Mouse (Mus musculus): ENCODE data around the gene Alpk1. TPM values are rescaled to one million over a fixed set of nuclear protein-coding genes. Genes with fewer than 3 reads are reported as not detected.

The Alpk1 gene
- polyA plus RNA-seq, 1 experiment from 2014 or later = 0.60 TPM

DNA sequence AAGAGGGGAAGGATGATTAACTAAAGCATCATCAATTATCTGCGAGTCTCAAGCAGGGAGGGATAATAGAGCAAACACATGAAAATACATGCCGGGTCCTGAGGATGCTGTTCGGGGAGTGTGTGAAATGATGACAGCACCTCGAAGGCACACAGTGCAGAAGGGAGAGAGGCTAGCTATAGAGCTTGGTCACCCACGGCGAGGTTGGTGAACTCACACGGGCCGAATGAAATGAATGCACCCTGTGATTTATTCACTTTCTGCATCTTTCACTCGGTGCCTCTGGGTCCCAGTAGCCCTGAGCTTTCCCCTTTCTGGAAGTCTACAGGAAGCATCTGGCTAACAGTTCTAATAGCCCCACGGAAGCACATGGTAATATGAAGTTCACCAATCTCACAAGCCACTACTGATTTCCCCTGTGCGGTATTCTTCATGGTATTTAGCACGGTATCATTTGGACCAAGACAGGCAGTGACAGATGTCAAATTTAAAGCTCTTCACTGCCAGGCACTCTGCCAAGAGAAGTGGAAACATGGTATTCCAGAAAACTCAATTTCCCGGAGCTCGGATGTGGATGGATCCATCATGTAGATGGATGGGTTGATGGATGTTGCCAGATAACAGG is 50.7 kb downstream of the Alpk1 start:
- Histone ChIP-seq H3K27me3 (ENCODE audit: control insufficient read depth, insufficient read depth, low read length) (no peaks in the 10 kb centered on the region), H3K4me1 (ENCODE audit: control insufficient read depth, insufficient read depth, low read length) (no peaks in the 10 kb centered on the region), H3K4me3 (ENCODE audit: low read depth, low read length) (no peak overlapping the region), H3K9ac (replicated peaks; ENCODE audit: low read length) (no peak overlapping the region), H3K9me3 (replicated peaks; ENCODE audit: control insufficient read depth, low read length) (no peaks in the 10 kb centered on the region), H3K27ac (replicated peaks; ENCODE audit: low read depth, low read length) (no peak overlapping the region), H3K4me2 (ENCODE audit: low read depth, low read length) (no peak overlapping the region), H3K36me3 (replicated peaks; ENCODE audit: control insufficient read depth, insufficient read depth, low read depth, low read length) (no peaks in the 10 kb centered on the region)
- WGBS = 74% methylated on average over 14 of the region's 14 CpGs
- ATAC-seq (replicated peaks; ENCODE audit: insufficient number of reproducible peaks, low FRiP score, low TSS enrichment, low read depth) (no peak), DNase-seq (ENCODE audit: low spot score) (no peak)

DNA sequence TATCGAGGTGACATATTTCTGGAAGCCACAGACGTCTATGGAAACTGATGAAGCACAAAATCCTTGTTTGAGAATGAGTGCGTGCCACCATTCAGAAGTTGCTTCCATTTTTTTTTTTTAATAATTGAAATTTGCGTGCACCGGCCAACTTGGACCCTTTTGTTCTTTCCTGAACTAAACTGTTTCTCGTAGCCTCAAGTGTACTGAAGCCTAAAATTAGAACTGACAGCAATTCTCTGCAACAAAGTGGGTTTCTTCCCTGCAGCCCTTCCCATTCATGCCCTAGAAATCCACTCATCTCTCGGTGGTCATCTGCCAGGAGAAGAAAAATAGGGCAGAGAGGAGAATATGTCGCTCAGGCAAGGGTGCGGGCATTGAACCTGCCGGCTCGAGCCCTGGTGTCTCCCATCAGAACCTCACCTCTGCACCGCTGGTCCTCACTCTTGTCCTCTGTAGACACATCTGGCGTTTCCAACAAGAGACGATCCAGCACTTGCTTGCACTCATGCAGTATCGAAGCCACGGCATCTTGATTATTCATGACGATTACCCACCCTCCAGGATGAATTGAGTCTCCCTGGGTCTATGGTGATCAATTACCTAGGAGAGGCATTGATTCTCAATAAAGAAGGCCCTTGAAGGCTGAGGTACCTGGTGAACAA is 51.3 kb downstream of the Alpk1 start:
- H3K4me1 ChIP-seq (ENCODE audit: control insufficient read depth, insufficient read depth, low read length) = no peaks in the 10 kb centered on the region

DNA sequence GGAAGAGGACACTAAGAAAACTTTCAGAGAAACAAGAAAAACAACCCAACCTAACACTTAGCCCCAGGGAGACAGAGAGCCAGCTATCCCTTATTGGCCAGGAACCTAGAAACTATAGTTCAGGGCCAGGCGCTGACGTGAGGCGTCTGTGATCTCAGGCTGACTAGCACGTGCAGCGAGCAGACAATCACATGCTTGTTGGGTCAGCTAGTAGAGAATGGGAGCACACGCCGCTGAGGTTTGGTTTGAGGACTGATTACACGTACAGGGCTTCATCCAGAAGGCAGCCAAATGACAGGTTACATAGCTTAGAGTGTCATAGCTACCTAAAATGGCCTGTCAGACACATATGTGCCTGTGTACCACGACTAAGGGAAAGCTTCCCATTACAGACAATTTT is 52.3 kb downstream of the Alpk1 start:
- Histone ChIP-seq H3K4me2 (ENCODE audit: low read depth, low read length) (no peak overlapping the region), H3K27me3 (ENCODE audit: control insufficient read depth, insufficient read depth, low read length) (no peaks in the 10 kb centered on the region), H3K36me3 (replicated peaks; ENCODE audit: control insufficient read depth, insufficient read depth, low read depth, low read length) (no peaks in the 10 kb centered on the region), H3K9ac (replicated peaks; ENCODE audit: low read length) (no peak overlapping the region), H3K4me3 (ENCODE audit: low read depth, low read length) (no peak overlapping the region), H3K4me1 (ENCODE audit: control insufficient read depth, insufficient read depth, low read length) (no peaks in the 10 kb centered on the region), H3K9me3 (replicated peaks; ENCODE audit: control insufficient read depth, low read length) (no peaks in the 10 kb centered on the region), H3K27ac (replicated peaks; ENCODE audit: low read depth, low read length) (no peak overlapping the region)
- no peak for DNase-seq (ENCODE audit: low spot score)
- no peak for ATAC-seq (replicated peaks; ENCODE audit: insufficient number of reproducible peaks, low FRiP score, low TSS enrichment, low read depth)
- WGBS = 67% methylated on average over 9 of the region's 9 CpGs

More for the DNA sequence above, 51.3 kb downstream of the Alpk1 start:
- H3K27ac ChIP-seq (replicated peaks; ENCODE audit: low read depth, low read length) = no peak overlapping the region
- no peak overlapping the region for H3K9ac ChIP-seq (replicated peaks; ENCODE audit: low read length)
- no peaks in the 10 kb centered on the region for H3K27me3 ChIP-seq (ENCODE audit: control insufficient read depth, insufficient read depth, low read length)
- H3K4me3 ChIP-seq (ENCODE audit: low read depth, low read length) = no peak overlapping the region
- no peak overlapping the region for H3K4me2 ChIP-seq (ENCODE audit: low read depth, low read length)
- no peaks in the 10 kb centered on the region for H3K36me3 ChIP-seq (replicated peaks; ENCODE audit: control insufficient read depth, insufficient read depth, low read depth, low read length)
- DNase-seq (ENCODE audit: low spot score) (no peak), ATAC-seq (replicated peaks; ENCODE audit: insufficient number of reproducible peaks, low FRiP score, low TSS enrichment, low read depth) (peak; percentile 29; the same call in 1 of the 2 replicates)
- WGBS = 79% methylated on average over 17 of the region's 17 CpGs
- H3K9me3 ChIP-seq (replicated peaks; ENCODE audit: control insufficient read depth, low read length) = no peaks in the 10 kb centered on the region

DNA sequence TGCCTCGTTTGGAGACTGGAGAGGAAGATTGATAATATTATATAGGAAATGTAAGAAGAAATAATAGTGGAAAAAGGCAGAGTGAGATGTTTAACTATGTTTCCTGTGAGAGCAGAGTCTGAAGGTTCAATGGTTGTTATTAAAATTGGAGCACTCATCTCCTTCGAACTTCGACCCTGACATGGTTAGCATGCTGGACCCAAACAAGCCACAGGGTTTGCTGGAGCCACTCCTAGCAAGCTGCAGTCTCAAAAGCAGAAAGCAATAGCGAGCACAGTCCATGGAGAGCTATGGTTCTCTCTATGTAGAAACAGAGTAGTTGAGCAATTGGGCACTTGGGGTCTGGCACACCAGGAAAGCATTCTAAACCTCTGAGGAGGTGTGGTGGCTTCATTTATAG is 59.4 kb downstream of the Alpk1 start:
- Histone ChIP-seq H3K36me3 (replicated peaks; ENCODE audit: control insufficient read depth, insufficient read depth, low read depth, low read length) (no peaks in the 10 kb centered on the region), H3K9ac (replicated peaks; ENCODE audit: low read length) (no peak overlapping the region), H3K4me2 (ENCODE audit: low read depth, low read length) (no peak overlapping the region), H3K4me1 (ENCODE audit: control insufficient read depth, insufficient read depth, low read length) (no peaks in the 10 kb centered on the region), H3K9me3 (replicated peaks; ENCODE audit: control insufficient read depth, low read length) (no peaks in the 10 kb centered on the region), H3K27me3 (ENCODE audit: control insufficient read depth, insufficient read depth, low read length) (no peaks in the 10 kb centered on the region), H3K4me3 (ENCODE audit: low read depth, low read length) (no peak overlapping the region), H3K27ac (replicated peaks; ENCODE audit: low read depth, low read length) (no peak overlapping the region)
- ATAC-seq (replicated peaks; ENCODE audit: insufficient number of reproducible peaks, low FRiP score, low TSS enrichment, low read depth) = no peak
- DNase-seq (ENCODE audit: low spot score) = no peak
- WGBS = 73% methylated on average over 4 of the region's 4 CpGs

GRCm38 (mm10) chr3:127720050-127720449 is 60.3 kb downstream of the Alpk1 start:
- Histone ChIP-seq H3K27ac (replicated peaks; ENCODE audit: low read depth, low read length) (no peak overlapping the region), H3K9ac (replicated peaks; ENCODE audit: low read length) (no peak overlapping the region), H3K4me3 (ENCODE audit: low read depth, low read length) (no peak overlapping the region), H3K27me3 (ENCODE audit: control insufficient read depth, insufficient read depth, low read length) (no peaks in the 10 kb centered on the region), H3K36me3 (replicated peaks; ENCODE audit: control insufficient read depth, insufficient read depth, low read depth, low read length) (no peaks in the 10 kb centered on the region), H3K4me1 (ENCODE audit: control insufficient read depth, insufficient read depth, low read length) (no peaks in the 10 kb centered on the region), H3K4me2 (ENCODE audit: low read depth, low read length) (no peak overlapping the region), H3K9me3 (replicated peaks; ENCODE audit: control insufficient read depth, low read length) (no peaks in the 10 kb centered on the region)
- DNase-seq (ENCODE audit: low spot score) (no peak), ATAC-seq (replicated peaks; ENCODE audit: insufficient number of reproducible peaks, low FRiP score, low TSS enrichment, low read depth) (no peak)
- WGBS = 77% methylated on average over 6 of the region's 6 CpGs

- WGBS = 56% methylated on average over 5 of the region's 5 CpGs
- H3K9me3 ChIP-seq (replicated peaks; ENCODE audit: control insufficient read depth, low read length) = no peaks in the 10 kb centered on the region
- no peaks in the 10 kb centered on the region for H3K36me3 ChIP-seq (replicated peaks; ENCODE audit: control insufficient read depth, insufficient read depth, low read depth, low read length)
- no peaks in the 10 kb centered on the region for H3K4me1 ChIP-seq (ENCODE audit: control insufficient read depth, insufficient read depth, low read length)
- H3K4me2 ChIP-seq (ENCODE audit: low read depth, low read length) = no peak overlapping the region
- no peak overlapping the region for H3K27ac ChIP-seq (replicated peaks; ENCODE audit: low read depth, low read length)
- no peaks in the 10 kb centered on the region for H3K27me3 ChIP-seq (ENCODE audit: control insufficient read depth, insufficient read depth, low read length)
- DNase-seq (ENCODE audit: low spot score) (no peak), ATAC-seq (replicated peaks; ENCODE audit: insufficient number of reproducible peaks, low FRiP score, low TSS enrichment, low read depth) (no peak)
- no peak overlapping the region for H3K9ac ChIP-seq (replicated peaks; ENCODE audit: low read length)
- no peak overlapping the region for H3K4me3 ChIP-seq (ENCODE audit: low read depth, low read length)
Observed at GRCm38 (mm10) chr3:127719601-127720000, 60.7 kb downstream of the Alpk1 start.

- Histone ChIP-seq H3K9me3 (replicated peaks; ENCODE audit: control insufficient read depth, low read length) (no peaks in the 10 kb centered on the region), H3K27me3 (ENCODE audit: control insufficient read depth, insufficient read depth, low read length) (no peaks in the 10 kb centered on the region), H3K4me1 (ENCODE audit: control insufficient read depth, insufficient read depth, low read length) (no peaks in the 10 kb centered on the region), H3K4me3 (ENCODE audit: low read depth, low read length) (no peak overlapping the region), H3K9ac (replicated peaks; ENCODE audit: low read length) (no peak overlapping the region), H3K36me3 (replicated peaks; ENCODE audit: control insufficient read depth, insufficient read depth, low read depth, low read length) (no peaks in the 10 kb centered on the region), H3K4me2 (ENCODE audit: low read depth, low read length) (no peak overlapping the region), H3K27ac (replicated peaks; ENCODE audit: low read depth, low read length) (no peak overlapping the region)
- 17% methylated on average over 2 of the region's 2 CpGs for WGBS
- DNase-seq (ENCODE audit: low spot score) (no peak), ATAC-seq (replicated peaks; ENCODE audit: insufficient number of reproducible peaks, low FRiP score, low TSS enrichment, low read depth) (no peak)
Observed at GRCm38 (mm10) chr3:127716759-127717158, 63.6 kb downstream of the Alpk1 start.

DNA sequence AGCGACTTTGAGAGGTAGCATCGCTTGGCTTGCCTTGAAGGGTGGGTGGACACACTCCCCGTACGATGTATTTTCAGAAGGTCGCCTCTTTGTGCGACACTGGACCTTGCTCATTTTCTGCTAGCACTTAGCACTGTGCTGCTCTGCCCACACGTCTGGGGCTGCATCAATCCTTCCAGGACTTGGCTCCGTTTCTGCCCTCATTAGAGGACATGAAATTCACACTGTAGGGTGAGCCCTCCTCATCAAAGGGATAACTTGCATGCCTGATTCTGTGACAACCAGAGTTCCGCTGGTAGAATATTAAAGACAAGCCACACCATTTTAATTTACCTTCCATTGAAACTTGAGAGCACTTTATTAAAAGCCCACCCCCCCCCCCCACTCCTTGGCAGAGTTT is 67.2 kb downstream of the Alpk1 start:
- WGBS = 66% methylated on average over 9 of the region's 9 CpGs

More for the DNA sequence above, 67.2 kb downstream of the Alpk1 start:
- DNase-seq (ENCODE audit: low spot score) (no peak), ATAC-seq (replicated peaks; ENCODE audit: insufficient number of reproducible peaks, low FRiP score, low TSS enrichment, low read depth) (no peak)
- Histone ChIP-seq H3K4me3 (ENCODE audit: low read depth, low read length) (no peak overlapping the region), H3K36me3 (replicated peaks; ENCODE audit: control insufficient read depth, insufficient read depth, low read depth, low read length) (no peaks in the 10 kb centered on the region), H3K27me3 (ENCODE audit: control insufficient read depth, insufficient read depth, low read length) (no peaks in the 10 kb centered on the region), H3K9me3 (replicated peaks; ENCODE audit: control insufficient read depth, low read length) (no peaks in the 10 kb centered on the region), H3K4me2 (ENCODE audit: low read depth, low read length) (no peak overlapping the region), H3K27ac (replicated peaks; ENCODE audit: low read depth, low read length) (no peak overlapping the region), H3K4me1 (ENCODE audit: control insufficient read depth, insufficient read depth, low read length) (no peaks in the 10 kb centered on the region), H3K9ac (replicated peaks; ENCODE audit: low read length) (no peak overlapping the region)
